Mouse (Mus musculus): Measurements from ENCODE around the gene Tspan18.

DNA sequence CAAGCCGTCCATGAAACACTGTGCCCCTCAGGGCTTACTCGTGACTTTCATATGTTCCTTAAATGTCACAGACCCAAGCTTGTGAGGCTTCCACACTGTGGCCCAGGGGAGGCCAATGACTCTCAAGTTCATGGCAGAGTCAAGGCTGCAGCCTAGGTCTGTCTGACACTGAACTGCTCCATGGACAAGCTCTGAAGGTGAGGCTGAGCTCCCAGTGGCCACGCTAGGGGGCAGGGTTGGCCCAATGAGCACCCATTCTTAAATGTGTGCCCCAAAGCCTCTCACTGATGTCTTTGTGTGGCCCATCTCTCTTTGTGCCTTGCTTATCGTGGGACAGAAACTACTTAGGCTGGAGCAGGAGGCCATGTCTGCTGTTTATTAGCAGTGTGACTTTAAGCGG lies 113.9 kb downstream of the Tspan18 start:
- TF ChIP-seq CTCF (IDR thresholded peaks at IDR 0.05; ENCODE audit: extremely low read depth, insufficient read depth, insufficient read length, insufficient replicate concordance) (no peak), POLR2A (IDR thresholded peaks at IDR 0.05; ENCODE audit: low read depth, low read length) (no peak)
